Mouse (Mus musculus): ENCODE results near the gene Dupd1. TPM values are rescaled to one million over a fixed set of nuclear protein-coding genes. Genes with fewer than 3 reads are reported as not detected.

Gene Dupd1
- polyA plus RNA-seq, 1 experiment from 2014 or later: not detected

- Histone ChIP-seq H3K27ac (ENCODE audit: low read length) (no peak overlapping the region), H3K4me2 (ENCODE audit: low read depth, low read length) (no peak overlapping the region), H3K27me3 (ENCODE audit: control insufficient read depth, insufficient read depth, low read depth, low read length) (no peaks in the 10 kb centered on the region), H3K36me3 (ENCODE audit: control insufficient read depth, insufficient read depth, low read length) (no peaks in the 10 kb centered on the region), H3K9ac (ENCODE audit: low read length) (no peak overlapping the region), H3K9me3 (ENCODE audit: control insufficient read depth, low read length) (no peaks in the 10 kb centered on the region; the same call in 1 of the 2 replicates), H3K4me1 (replicated peaks; ENCODE audit: control insufficient read depth, insufficient read depth, low read length) (no peaks in the 10 kb centered on the region), H3K4me3 (ENCODE audit: low read length) (no peak overlapping the region)
- WGBS: 87% methylated on average over 15 of the region's 15 CpGs
- ATAC-seq (ENCODE audit: low read depth): no peak
Observed at GRCm38 (mm10) chr14:21733131-21733905, 18.9 kb upstream of the Dupd1 start.

GRCm38 (mm10) chr14:21729936-21730335 lies 15.6 kb upstream of the Dupd1 start:
- Histone ChIP-seq H3K4me1 (replicated peaks; ENCODE audit: control insufficient read depth, insufficient read depth, low read length) (no peaks in the 10 kb centered on the region), H3K9me3 (ENCODE audit: control insufficient read depth, low read length) (no peaks in the 10 kb centered on the region; the same call in 1 of the 2 replicates), H3K4me3 (ENCODE audit: low read length) (no peak overlapping the region), H3K27ac (ENCODE audit: low read length) (no peak overlapping the region), H3K27me3 (ENCODE audit: control insufficient read depth, insufficient read depth, low read depth, low read length) (no peaks in the 10 kb centered on the region), H3K9ac (ENCODE audit: low read length) (no peak overlapping the region), H3K36me3 (ENCODE audit: control insufficient read depth, insufficient read depth, low read length) (no peaks in the 10 kb centered on the region), H3K4me2 (ENCODE audit: low read depth, low read length) (no peak overlapping the region)
- ATAC-seq (ENCODE audit: low read depth): no peak
- 85% methylated on average over 4 of the region's 4 CpGs for WGBS

DNA sequence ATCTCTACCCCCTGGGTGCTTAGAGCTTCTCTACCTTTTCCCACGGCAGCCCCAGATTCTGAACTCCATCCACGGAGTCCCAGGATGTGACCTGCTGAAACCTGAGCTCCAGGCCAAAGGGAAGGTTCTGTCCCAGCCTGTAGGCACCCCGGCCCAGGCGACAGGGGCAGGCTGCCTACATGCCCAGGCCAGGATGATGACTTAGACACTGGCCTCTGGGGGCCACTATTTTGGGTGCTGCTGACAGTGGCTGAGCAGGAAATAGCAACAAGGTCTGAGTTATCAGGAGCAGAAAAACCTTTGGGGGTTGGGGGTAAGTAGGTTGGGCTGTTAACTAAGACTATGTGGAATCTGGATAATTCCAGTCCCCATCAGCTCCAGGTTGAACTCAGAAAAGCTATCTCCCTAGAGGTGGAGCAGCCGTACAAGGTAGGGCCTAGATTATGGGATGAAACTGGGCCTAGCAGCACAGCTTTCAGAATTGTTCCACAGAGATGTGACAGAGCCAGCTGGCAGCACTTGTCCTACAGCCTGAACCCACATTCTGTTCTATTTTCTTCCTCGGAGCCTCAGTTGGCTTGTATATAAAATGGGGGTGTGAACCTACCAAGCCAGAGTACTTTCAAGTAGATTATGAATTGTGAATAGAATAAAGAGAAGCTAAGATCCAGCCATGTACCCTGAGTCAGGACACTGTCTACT lies 14.8 kb upstream of the Dupd1 start:
- Histone ChIP-seq H3K4me1 (replicated peaks; ENCODE audit: control insufficient read depth, insufficient read depth, low read length) (no peaks in the 10 kb centered on the region), H3K4me3 (ENCODE audit: low read length) (no peak overlapping the region), H3K27me3 (ENCODE audit: control insufficient read depth, insufficient read depth, low read depth, low read length) (no peaks in the 10 kb centered on the region), H3K27ac (ENCODE audit: low read length) (no peak overlapping the region), H3K36me3 (ENCODE audit: control insufficient read depth, insufficient read depth, low read length) (no peaks in the 10 kb centered on the region), H3K9ac (ENCODE audit: low read length) (no peak overlapping the region), H3K4me2 (ENCODE audit: low read depth, low read length) (no peak overlapping the region), H3K9me3 (ENCODE audit: control insufficient read depth, low read length) (no peaks in the 10 kb centered on the region; the same call in 1 of the 2 replicates)
- 64% methylated on average over 6 of the region's 6 CpGs for WGBS
- ATAC-seq (ENCODE audit: low read depth): no peak

DNA sequence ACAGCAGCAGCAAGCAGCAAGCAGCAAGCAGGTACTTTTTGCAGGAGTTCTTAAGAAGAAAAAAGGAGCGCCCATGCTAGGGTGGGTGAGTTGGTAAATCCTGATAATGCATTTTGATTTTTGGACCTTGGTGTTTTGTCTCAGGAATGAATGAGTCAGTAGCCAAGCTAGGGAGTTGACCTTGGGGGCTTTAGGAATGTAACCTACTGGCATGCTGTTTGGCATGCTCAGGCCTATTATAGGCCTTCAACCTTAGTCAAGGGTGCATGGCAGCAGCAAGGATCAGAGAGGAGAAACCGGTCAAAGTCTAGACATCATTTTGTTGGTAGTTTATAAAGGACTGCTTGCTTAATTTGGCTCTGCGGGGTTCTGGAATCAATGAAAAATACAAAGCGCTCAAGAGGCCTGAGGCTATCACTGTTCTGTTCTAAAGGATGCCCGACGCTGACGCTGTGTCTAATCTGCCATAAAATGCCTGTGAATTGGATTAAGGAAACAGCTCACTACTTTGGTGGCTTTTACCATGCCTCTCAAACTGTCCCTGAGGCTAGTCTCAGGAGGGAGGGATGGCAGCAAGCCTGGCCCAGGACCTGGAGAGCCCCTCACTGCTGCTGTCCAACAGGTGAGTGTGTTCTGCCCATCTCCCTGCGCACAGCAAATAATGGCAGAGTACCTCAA lies 7.8 kb upstream of the Dupd1 start:
- Histone ChIP-seq H3K4me2 (ENCODE audit: low read depth, low read length) (no peak overlapping the region), H3K9ac (ENCODE audit: low read length) (no peak overlapping the region), H3K27me3 (ENCODE audit: control insufficient read depth, insufficient read depth, low read depth, low read length) (no peaks in the 10 kb centered on the region), H3K4me1 (replicated peaks; ENCODE audit: control insufficient read depth, insufficient read depth, low read length) (peaks cover 5% of the 10 kb centered on the region; the same call in 1 of the 2 replicates), H3K9me3 (ENCODE audit: control insufficient read depth, low read length) (no peaks in the 10 kb centered on the region), H3K27ac (ENCODE audit: low read length) (no peak overlapping the region), H3K4me3 (ENCODE audit: low read length) (no peak overlapping the region), H3K36me3 (ENCODE audit: control insufficient read depth, insufficient read depth, low read length) (no peaks in the 10 kb centered on the region)
- WGBS: 91% methylated on average over 8 of the region's 8 CpGs
- ATAC-seq (ENCODE audit: low read depth): no peak

DNA sequence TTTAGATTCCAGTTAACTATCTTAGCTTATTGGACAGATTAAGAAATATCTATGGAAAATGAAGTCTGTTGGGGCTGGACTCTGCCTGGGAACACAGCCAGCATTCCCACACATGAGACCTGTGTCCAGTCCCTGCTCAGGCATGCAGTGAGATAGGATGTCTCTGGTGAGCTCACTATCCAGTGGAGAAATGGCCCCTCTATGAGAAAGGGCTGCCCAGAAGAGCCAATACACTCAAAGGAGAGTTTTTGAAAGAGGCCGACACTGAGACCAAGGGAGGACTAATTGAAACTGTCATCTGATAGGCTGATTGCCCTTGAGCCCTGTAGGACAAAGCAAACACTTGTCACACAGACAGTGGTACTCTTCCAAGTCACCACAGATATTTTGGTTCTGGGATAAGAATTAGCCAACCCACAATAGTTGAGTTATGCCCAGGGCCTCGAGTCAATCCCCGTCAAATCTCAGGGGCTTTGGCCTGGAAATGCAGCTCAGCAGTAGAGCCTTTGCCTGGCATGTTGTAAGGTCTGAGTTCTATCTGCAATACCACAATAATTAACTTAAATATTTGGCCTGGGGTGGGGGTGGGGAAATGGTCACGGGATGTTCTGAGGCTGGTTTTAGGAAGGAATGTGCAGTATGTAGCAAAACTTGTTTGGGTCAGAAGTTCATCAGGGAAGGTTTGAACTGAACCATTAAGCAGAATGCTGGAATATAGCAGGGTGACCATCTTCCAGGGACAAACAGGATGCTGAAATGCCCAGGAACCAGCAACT lies 6.2 kb upstream of the Dupd1 start:
- H3K9ac ChIP-seq (ENCODE audit: low read length): no peak overlapping the region
- 57% methylated on average over 4 of the region's 4 CpGs for WGBS
- no peak overlapping the region for H3K4me3 ChIP-seq (ENCODE audit: low read length)
- H3K4me2 ChIP-seq (ENCODE audit: low read depth, low read length): no peak overlapping the region
- H3K27me3 ChIP-seq (ENCODE audit: control insufficient read depth, insufficient read depth, low read depth, low read length): no peaks in the 10 kb centered on the region
- no peaks in the 10 kb centered on the region for H3K9me3 ChIP-seq (ENCODE audit: control insufficient read depth, low read length)
- H3K27ac ChIP-seq (ENCODE audit: low read length): no peak overlapping the region
- H3K4me1 ChIP-seq (replicated peaks; ENCODE audit: control insufficient read depth, insufficient read depth, low read length): peaks cover 5% of the 10 kb centered on the region; the same call in 1 of the 2 replicates
- H3K36me3 ChIP-seq (ENCODE audit: control insufficient read depth, insufficient read depth, low read length): no peaks in the 10 kb centered on the region
- no peak for ATAC-seq (ENCODE audit: low read depth)

- H3K9ac ChIP-seq (ENCODE audit: low read length): no peak overlapping the region
Observed at GRCm38 (mm10) chr14:21719646-21720383, 5.4 kb upstream of the Dupd1 start.

GRCm38 (mm10) chr14:21711231-21711630 lies 3.1 kb downstream of the Dupd1 start:
- Histone ChIP-seq H3K27me3 (ENCODE audit: control insufficient read depth, insufficient read depth, low read depth, low read length) (no peaks in the 10 kb centered on the region), H3K4me2 (ENCODE audit: low read depth, low read length) (no peak overlapping the region), H3K36me3 (ENCODE audit: control insufficient read depth, insufficient read depth, low read length) (no peaks in the 10 kb centered on the region), H3K27ac (ENCODE audit: low read length) (no peak overlapping the region), H3K9me3 (ENCODE audit: control insufficient read depth, low read length) (no peaks in the 10 kb centered on the region), H3K9ac (ENCODE audit: low read length) (no peak overlapping the region), H3K4me3 (ENCODE audit: low read length) (no peak overlapping the region), H3K4me1 (replicated peaks; ENCODE audit: control insufficient read depth, insufficient read depth, low read length) (peaks cover 13% of the 10 kb centered on the region)
- no peak for ATAC-seq (ENCODE audit: low read depth)
- WGBS: 51% methylated on average over 2 of the region's 2 CpGs

More at GRCm38 (mm10) chr14:21719646-21720383, 5.4 kb upstream of the Dupd1 start:
- Histone ChIP-seq H3K4me1 (replicated peaks; ENCODE audit: control insufficient read depth, insufficient read depth, low read length) (peaks cover 5% of the 10 kb centered on the region; the same call in 1 of the 2 replicates), H3K4me2 (ENCODE audit: low read depth, low read length) (no peak overlapping the region), H3K9me3 (ENCODE audit: control insufficient read depth, low read length) (no peaks in the 10 kb centered on the region), H3K36me3 (ENCODE audit: control insufficient read depth, insufficient read depth, low read length) (no peaks in the 10 kb centered on the region), H3K27me3 (ENCODE audit: control insufficient read depth, insufficient read depth, low read depth, low read length) (no peaks in the 10 kb centered on the region), H3K27ac (ENCODE audit: low read length) (no peak overlapping the region), H3K4me3 (ENCODE audit: low read length) (no peak overlapping the region)
- WGBS: 12% methylated on average over 17 of the region's 17 CpGs
- no peak for ATAC-seq (ENCODE audit: low read depth)

DNA sequence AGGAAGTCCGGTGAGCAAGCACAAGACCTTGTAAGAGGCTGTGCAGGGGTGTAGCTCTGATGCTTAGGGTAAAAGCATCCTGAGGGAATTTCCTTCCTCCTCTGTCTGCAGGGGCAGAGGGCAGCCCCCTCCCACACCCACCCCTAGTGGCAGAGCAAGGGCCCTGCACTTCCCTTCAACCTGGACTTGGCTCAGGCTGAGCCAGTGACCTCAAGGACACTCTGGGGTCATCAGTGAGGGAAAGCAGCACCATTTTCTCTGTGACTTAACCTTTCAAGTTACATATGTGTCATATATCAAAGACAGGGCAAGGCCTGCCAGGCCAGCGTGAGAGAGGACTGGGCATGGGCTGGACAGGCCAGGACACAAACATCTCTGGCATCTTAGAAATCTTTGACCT lies 4.8 kb downstream of the Dupd1 start:
- ATAC-seq (ENCODE audit: low read depth): no peak
- Histone ChIP-seq H3K27ac (ENCODE audit: low read length) (no peak overlapping the region), H3K27me3 (ENCODE audit: control insufficient read depth, insufficient read depth, low read depth, low read length) (no peaks in the 10 kb centered on the region), H3K9ac (ENCODE audit: low read length) (no peak overlapping the region), H3K4me2 (ENCODE audit: low read depth, low read length) (no peak overlapping the region), H3K9me3 (ENCODE audit: control insufficient read depth, low read length) (no peaks in the 10 kb centered on the region), H3K4me3 (ENCODE audit: low read length) (no peak overlapping the region), H3K36me3 (ENCODE audit: control insufficient read depth, insufficient read depth, low read length) (no peaks in the 10 kb centered on the region), H3K4me1 (replicated peaks; ENCODE audit: control insufficient read depth, insufficient read depth, low read length) (peaks cover 16% of the 10 kb centered on the region)
- WGBS: 70% methylated on average over 2 of the region's 2 CpGs
